Mouse (Mus musculus): Measurements from ENCODE around the gene Prkx. TPM values are rescaled to one million over a fixed set of nuclear protein-coding genes. Genes with fewer than 3 reads are reported as not detected.

Prkx gene
- 7.7 TPM for polyA plus RNA-seq (2015; fragmentation: Illumina TruSeq; extraction: RNeasy Lipid Tissue Mini Kit (QIAGEN cat#74804); ENCODE audit: low read depth, low replicate concordance)

DNA sequence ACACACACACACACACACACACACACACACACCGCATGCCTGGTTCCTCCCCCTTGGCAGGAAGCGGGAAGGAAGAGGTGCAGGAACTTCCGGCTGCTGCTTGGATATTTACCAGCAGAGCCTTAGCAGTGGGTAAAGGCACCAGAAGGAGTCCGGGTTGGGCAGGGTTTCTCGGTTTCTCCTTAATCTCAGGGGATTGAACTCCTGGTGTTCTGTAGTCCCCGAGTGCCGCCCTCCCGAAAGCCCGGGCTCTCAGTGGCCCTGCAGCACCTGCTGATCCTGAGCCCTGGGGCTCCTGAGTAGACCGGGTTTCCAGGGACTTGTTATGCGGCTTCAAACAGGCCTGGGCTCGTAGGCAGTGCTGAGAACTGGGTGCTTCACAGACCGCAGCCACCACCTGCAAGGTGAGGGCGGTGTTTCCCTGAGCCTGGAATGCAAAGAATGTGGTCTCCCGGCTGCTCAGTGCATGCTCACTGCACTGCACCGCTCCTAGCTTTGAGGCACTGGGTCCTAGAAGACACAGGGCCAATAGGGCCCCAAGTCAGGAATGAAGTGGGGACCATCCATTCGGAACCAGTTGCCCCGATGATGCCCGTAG lies at the start of gene Prkx:
Prkx (minus strand) TSS at position 41 of the 598 bp plus-strand sequence.

Other genes with a start within 250 kb of the Prkx start
- gene Pbsn, start 57.3 kb upstream of the Prkx start, polyA plus RNA-seq (2015; fragmentation: Illumina TruSeq; extraction: RNeasy Lipid Tissue Mini Kit (QIAGEN cat#74804); ENCODE audit: low read depth, low replicate concordance): not detected
- gene Gm14744, start 68.5 kb upstream of the Prkx start, polyA plus RNA-seq (2015; fragmentation: Illumina TruSeq; extraction: RNeasy Lipid Tissue Mini Kit (QIAGEN cat#74804); ENCODE audit: low read depth, low replicate concordance): not detected
- gene 5430402E10Rik, start 128.8 kb upstream of the Prkx start, polyA plus RNA-seq (2015; fragmentation: Illumina TruSeq; extraction: RNeasy Lipid Tissue Mini Kit (QIAGEN cat#74804); ENCODE audit: low read depth, low replicate concordance): not detected

Data from brain, adult 10 weeks (tissue).